Mouse (Mus musculus) erythroblast, embryonic 14.5 days (primary cell): ENCODE results near the gene Ccdc172.

Experiments used
- GATA1 ChIP-seq: IDR thresholded peaks from 2 replicates; pipeline ENCODE4 v1.6.1; 2012; ENCODE audit warnings: low read length, inconsistent platforms, mixed read lengths
- TAL1 ChIP-seq: IDR thresholded peaks from 3 replicates; pipeline ENCODE4 v1.6.1; 2012; ENCODE audit warnings: low read length, inconsistent platforms, mixed read lengths

DNA sequence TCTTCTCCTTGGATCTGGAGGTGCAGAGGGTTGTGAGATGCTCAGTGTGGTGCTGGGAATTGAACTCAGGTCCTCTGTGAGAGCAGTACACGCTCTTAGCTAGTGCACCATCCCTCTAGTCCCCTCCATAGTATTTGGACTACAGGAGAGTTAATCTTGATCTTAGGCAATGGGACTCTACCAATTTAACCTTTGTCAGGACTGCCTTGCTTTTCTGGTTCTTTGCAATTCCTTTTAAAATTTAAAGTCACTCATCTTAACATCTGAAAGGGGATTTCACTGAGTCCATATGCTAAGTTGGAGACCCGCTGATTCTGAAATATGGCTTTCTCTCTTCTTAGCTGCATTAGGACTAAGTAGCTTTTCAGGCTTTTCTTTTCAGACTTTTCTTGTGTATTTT is 59.8 kb downstream of the Ccdc172 start:
- TF ChIP-seq GATA1: no peak
- no peak for TF ChIP-seq TAL1
